Comparison of ENCODE assay signal across 26 mouse cellular contexts in the genomic region with DNA sequence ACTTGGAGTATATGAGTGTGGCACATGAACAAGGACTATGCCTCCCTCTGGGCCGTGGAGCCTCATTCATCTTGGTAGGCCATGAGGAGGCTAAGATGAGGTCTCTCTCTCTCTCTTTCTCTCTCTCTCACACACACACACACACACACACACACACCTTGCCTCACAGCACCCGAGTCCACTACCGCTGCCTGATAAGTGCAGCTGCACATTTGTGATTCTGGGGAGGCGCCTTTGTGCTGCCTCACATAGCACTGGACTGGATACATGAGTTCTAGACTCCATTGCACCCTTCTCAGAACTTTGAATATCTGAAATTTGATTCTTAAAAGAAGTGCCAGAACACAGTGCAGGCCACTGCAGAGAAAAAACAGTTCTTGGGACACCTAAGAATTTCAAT.
DNase-seq lines count a peak whose midpoint lies in the region; ATAC-seq and TF ChIP-seq lines count a peak whose summit lies in the region.
"Had no signal": no experiment of that assay in that cellular context is flagged by ENCODE, and none has a peak within 500 bp of the region (broad histone marks: within the 10 kb centered on the region; RNA-seq: fewer than 3 reads in every experiment).

No protein-coding gene starts in this region.

- peak; percentile 63 for ATAC-seq in liver, embryonic 12.5 days
- ATAC-seq in liver, postnatal 0 days: peak; percentile 29; the same call in 1 of the 2 replicates
- ATAC-seq: CD4-positive, CD25-positive, alpha-beta regulatory T cell, adult 4 months; forebrain, embryonic 16.5 days; midbrain, embryonic 13.5 days had no signal

- H3K4me1 ChIP-seq in kidney, adult 2 months (ENCODE audit: control insufficient read depth, insufficient read depth, low read length): peaks cover 35% of the 10 kb centered on the region
- peaks cover 57% of the 10 kb centered on the region for H3K4me1 ChIP-seq in liver, embryonic 12.5 days
- peaks cover 34% of the 10 kb centered on the region for H3K4me1 ChIP-seq in liver, postnatal 0 days (ENCODE audit: insufficient read depth)
- H3K4me1 ChIP-seq: hindbrain, embryonic 15.5 days; midbrain, embryonic 13.5 days had no signal

- no peak for TF ChIP-seq POLR2A in kidney, adult 2 months (IDR thresholded peaks at IDR 0.05; ENCODE audit: low read depth, low read length)

- H3K27me3 ChIP-seq in kidney, adult 2 months (replicated peaks; ENCODE audit: control insufficient read depth, insufficient read depth, low read length): no peaks in the 10 kb centered on the region
- no peaks in the 10 kb centered on the region for H3K27me3 ChIP-seq in liver, embryonic 12.5 days (replicated peaks)
- H3K27me3 ChIP-seq in liver, postnatal 0 days (ENCODE audit: insufficient read depth, low read length): no peaks in the 10 kb centered on the region
- H3K27me3 ChIP-seq: embryonic facial prominence, embryonic 12.5 days; hindbrain, embryonic 15.5 days; limb, embryonic 15.5 days; megakaryocyte, embryonic 14.5 days had no signal

- no peaks in the 10 kb centered on the region for H3K36me3 ChIP-seq in kidney, adult 2 months (ENCODE audit: control insufficient read depth, insufficient read depth, low read length)
- no peaks in the 10 kb centered on the region for H3K36me3 ChIP-seq in liver, embryonic 12.5 days
- H3K36me3 ChIP-seq in liver, postnatal 0 days (replicated peaks; ENCODE audit: insufficient read depth, low read length): no peaks in the 10 kb centered on the region
- H3K36me3 ChIP-seq: embryonic facial prominence, embryonic 12.5 days; hindbrain, embryonic 15.5 days; limb, embryonic 10.5 days; limb, embryonic 15.5 days; midbrain, embryonic 13.5 days had no signal

- 0 out of 2 replicates have a peak overlapping the region, but pooled peaks have one; percentile 1 for H3K4me2 ChIP-seq in liver, embryonic 12.5 days
- no peak overlapping the region for H3K4me2 ChIP-seq in liver, postnatal 0 days (ENCODE audit: low read depth, low read length)
- H3K4me2 ChIP-seq: embryonic facial prominence, embryonic 12.5 days; hindbrain, embryonic 15.5 days; limb, embryonic 15.5 days; midbrain, embryonic 13.5 days had no signal

- TF ChIP-seq EP300 in liver, postnatal 0 days (IDR thresholded peaks at IDR 0.05; ENCODE audit: low read depth): no peak

- H3K9me3 ChIP-seq in liver, embryonic 12.5 days (replicated peaks): no peaks in the 10 kb centered on the region
- H3K9me3 ChIP-seq in liver, postnatal 0 days (ENCODE audit: low read length): no peaks in the 10 kb centered on the region
- H3K9me3 ChIP-seq: embryonic facial prominence, embryonic 12.5 days; hindbrain, embryonic 15.5 days; limb, embryonic 10.5 days; limb, embryonic 15.5 days; megakaryocyte, embryonic 14.5 days; midbrain, embryonic 13.5 days had no signal

- H3K27ac ChIP-seq in kidney, adult 2 months (ENCODE audit: insufficient read depth, low read depth, low read length): peak overlapping the region; percentile 2; the same call in 1 of the 2 replicates
- peak overlapping the region; percentile 20; the same call in 1 of the 2 replicates for H3K27ac ChIP-seq in liver, embryonic 12.5 days
- H3K27ac ChIP-seq in liver, postnatal 0 days (ENCODE audit: low read depth): peak overlapping the region; percentile 49; the same call in 1 of the 2 replicates
- H3K27ac ChIP-seq: embryonic facial prominence, embryonic 12.5 days; hindbrain, embryonic 15.5 days; limb, embryonic 10.5 days; limb, embryonic 15.5 days; midbrain, embryonic 13.5 days; stomach, postnatal 0 days had no signal

- WGBS in kidney, adult 2 months: 77% methylated on average over 4 of the region's 4 CpGs
- WGBS in liver, embryonic 12.5 days (ENCODE audit: insufficient replicate concordance): 58% methylated on average over 4 of the region's 4 CpGs
- WGBS in liver, postnatal 0 days (ENCODE audit: insufficient replicate concordance): 67% methylated on average over 4 of the region's 4 CpGs

- no peak overlapping the region for H3K9ac ChIP-seq in liver, embryonic 12.5 days
- no peak overlapping the region for H3K9ac ChIP-seq in liver, postnatal 0 days (replicated peaks)
- H3K9ac ChIP-seq: embryonic facial prominence, embryonic 12.5 days; hindbrain, embryonic 15.5 days; limb, embryonic 15.5 days; midbrain, embryonic 13.5 days had no signal

- no peak for DNase-seq in kidney, adult 2 months
- no peak for DNase-seq in kidney, adult 11 months
- DNase-seq in liver, postnatal 0 days: no peak
- DNase-seq in retina, postnatal 1 day: no peak
- no peak for DNase-seq in testis, postnatal 14 days (ENCODE audit: low spot score)
- no peak for DNase-seq in B cell, adult 2 months
- DNase-seq: adrenal gland, postnatal 25 days; cerebellum, adult 11-12 months; cerebellum, adult 9-11 months; embryo, embryonic 11 days; gastrocnemius, postnatal 14 days; kidney, postnatal 14 days; layer of hippocampus, adult 9-11 months; lung, postnatal 36 days; right cerebral cortex, postnatal 25 days; thymus, postnatal 4 days had no signal

- H3K4me3 ChIP-seq in kidney, adult 2 months (ENCODE audit: insufficient read depth, low read depth, low read length): no peak overlapping the region
- no peak overlapping the region for H3K4me3 ChIP-seq in liver, embryonic 12.5 days
- H3K4me3 ChIP-seq in liver, postnatal 0 days (ENCODE audit: low read depth, low read length): no peak overlapping the region
- H3K4me3 ChIP-seq: embryonic facial prominence, embryonic 12.5 days; hindbrain, embryonic 15.5 days; limb, embryonic 10.5 days; limb, embryonic 15.5 days; megakaryocyte, embryonic 14.5 days; midbrain, embryonic 13.5 days had no signal

- no peak for TF ChIP-seq CTCF in kidney, adult 2 months (conservative IDR thresholded peaks at IDR 0.05; ENCODE audit: insufficient read depth, insufficient read length, low read depth, low read length)
- no peak for TF ChIP-seq CTCF in liver, postnatal 0 days (IDR thresholded peaks at IDR 0.05; ENCODE audit: low read depth)
